Mouse (Mus musculus) WW6 (cell line): ENCODE measurements around the gene Irf6.

Source experiments
- DNase-seq: peaks from one replicate; pipeline ENCODE4 v3.0.0-alpha.2; 2013; ENCODE audit warnings: low read depth, low spot score

Gene Irf6

GRCm38 (mm10) chr1:193200640-193201382 lies 47.9 kb downstream of the Irf6 start:
- DNase-seq = no peak

- DNase-seq = no peak
Observed at GRCm38 (mm10) chr1:193201383-193201778, 48.5 kb downstream of the Irf6 start, which contains the start of gene Traf3ip3. Gene Traf3ip3 (minus strand): TSS chr1:193201703.

DNA sequence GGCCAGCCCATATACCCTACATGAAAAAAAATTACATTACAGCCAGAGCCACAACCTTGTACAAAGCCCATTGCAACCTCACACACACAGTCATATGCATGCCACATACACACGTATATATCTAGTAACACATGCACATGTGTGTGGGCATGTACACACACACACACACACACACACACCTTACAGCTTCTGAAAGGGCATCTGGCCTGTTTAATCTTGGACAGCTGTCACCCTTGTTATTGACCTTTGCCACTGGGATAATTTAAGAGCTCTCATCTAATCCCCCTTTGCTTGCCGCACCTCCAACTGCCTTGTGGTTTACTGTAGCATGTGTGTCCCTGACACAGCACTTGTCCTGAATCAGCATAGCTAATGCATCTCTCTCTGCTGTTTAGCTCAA lies 50.9 kb downstream of the Irf6 start:
- DNase-seq = no peak

- DNase-seq = no peak
Observed at GRCm38 (mm10) chr1:193205431-193205830, 52.5 kb downstream of the Irf6 start.

- no peak for DNase-seq
Observed at GRCm38 (mm10) chr1:193207503-193207902, 54.6 kb downstream of the Irf6 start, which contains the start of gene Lamb3. Gene Lamb3 (plus strand): TSS chr1:193207699.

GRCm38 (mm10) chr1:193208178-193208577 lies 55.3 kb downstream of the Irf6 start:
- DNase-seq = no peak

DNA sequence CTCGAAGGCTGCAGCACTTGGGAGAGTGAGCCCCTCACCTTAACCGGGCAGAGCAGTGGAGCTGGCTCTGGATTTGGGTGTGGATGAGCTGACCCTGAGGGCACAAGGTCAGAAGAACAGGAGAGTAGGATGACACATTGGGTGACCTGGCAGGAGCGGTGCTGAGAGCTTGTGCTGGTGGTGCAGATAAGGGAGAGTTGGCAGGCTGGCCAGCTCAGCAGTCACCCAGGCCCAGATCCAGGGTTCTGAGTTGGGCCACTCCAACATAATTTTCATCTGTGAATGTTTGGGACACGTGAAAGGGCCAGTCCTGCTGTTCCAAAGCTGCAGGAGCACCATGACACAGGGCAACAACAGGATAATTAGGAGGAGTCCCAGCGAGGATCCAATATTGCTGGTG lies 58.5 kb downstream of the Irf6 start:
- DNase-seq = no peak

GRCm38 (mm10) chr1:193214053-193214452 lies 61.1 kb downstream of the Irf6 start:
- no peak for DNase-seq

DNA sequence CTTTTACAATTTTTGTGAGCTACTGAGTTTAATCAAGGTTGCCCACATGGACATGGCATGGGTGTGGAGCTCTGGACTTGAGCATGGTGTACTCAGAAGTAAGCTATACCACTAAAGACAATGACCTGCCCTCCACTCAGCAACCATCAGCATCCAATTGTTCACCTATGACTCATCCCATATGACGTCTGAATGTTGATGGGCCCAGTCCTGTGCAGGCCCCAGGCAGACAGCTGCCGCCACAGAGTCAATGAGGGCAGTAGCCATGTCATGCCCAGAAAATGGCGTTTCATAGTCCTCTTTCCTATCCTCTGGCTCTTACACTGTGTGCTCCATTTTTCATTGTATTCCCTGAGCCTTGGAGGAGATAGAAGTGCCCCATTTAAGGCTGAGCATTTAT lies 63.1 kb downstream of the Irf6 start:
- DNase-seq = no peak

- DNase-seq = no peak
Observed at GRCm38 (mm10) chr1:193220408-193220807, 67.5 kb downstream of the Irf6 start.
